Mouse (Mus musculus) gastrocnemius, adult 18-20 months (tissue): ENCODE measurements around the gene Rps15a. TPM values are rescaled to one million over a fixed set of nuclear protein-coding genes. Genes with fewer than 3 reads are reported as not detected.

ENCODE experiments used
- DNase-seq: peaks from one replicate; pipeline ENCODE4 v3.0.0; 2021; ENCODE audit warnings: low spot score
- total RNA-seq, 2 experiments: library from RNA; stranded (reverse); gene quantifications; 2 replicates each; pipeline ENCODE4 v1.2.3; 2021

Rps15a gene
- total RNA-seq, 2 experiments from 2014 or later, result 395 to 447 TPM

- no peak for DNase-seq
Observed at GRCm38 (mm10) chr7:118116787-118117538, 975 bp upstream of the Rps15a start.

DNA sequence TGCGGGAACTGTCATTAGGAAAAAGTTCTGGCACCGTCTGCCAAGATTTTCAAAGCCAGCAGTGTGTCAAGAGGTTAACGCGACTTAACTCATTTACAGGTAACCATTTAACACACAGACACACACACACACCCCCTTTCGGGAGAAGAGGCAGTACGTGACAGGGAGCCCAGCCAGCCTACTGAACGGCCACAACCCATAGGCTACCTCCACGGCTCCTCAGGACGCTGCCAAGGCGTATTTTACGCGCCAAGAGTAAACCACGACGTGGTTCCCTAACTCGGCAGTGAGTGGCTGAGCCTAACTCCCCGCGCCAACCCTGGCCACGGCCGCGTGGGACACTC, 483 bp downstream of the Rps15a start:
- no peak for DNase-seq

- no peak for DNase-seq
Observed at GRCm38 (mm10) chr7:118113541-118114297, 2.3 kb downstream of the Rps15a start.

DNA sequence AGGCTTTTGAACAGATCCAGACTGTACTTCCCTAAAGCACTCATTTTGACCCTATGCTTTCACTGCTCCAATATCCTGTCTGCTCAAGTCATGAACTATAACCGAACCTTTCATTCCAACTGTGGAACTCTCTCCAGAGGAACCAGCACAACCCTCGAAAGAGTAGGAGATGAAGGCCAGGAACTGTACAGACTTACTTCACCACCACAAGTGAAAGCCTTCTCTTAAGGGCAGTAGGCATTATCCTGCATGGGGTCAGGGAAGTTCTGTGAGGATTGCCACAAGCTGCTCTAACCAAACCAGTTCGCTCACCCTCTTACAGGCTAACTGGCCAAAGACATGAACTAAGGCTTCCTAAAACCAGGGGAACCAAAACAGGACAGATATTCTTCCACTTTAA, 4.9 kb downstream of the Rps15a start:
- no peak for DNase-seq

DNA sequence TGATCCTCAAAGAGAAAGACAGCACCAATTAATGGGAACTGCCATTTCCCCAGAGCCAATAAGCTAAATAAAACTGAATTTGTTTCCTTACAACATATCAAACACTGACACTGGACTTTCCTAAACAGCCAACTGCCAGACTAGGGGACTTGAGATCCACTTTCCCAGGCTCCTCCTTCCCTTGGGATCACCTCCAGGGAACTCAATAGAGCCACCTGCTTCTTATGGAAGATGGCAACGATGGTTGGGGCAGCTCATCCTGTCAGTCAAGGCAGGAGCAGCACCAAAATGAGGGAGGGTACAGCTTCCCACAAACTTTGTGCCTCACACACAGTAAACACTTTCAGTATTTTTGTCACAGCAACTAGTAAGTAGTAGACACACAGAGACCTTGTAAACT, 8.3 kb downstream of the Rps15a start:
- DNase-seq, result no peak

DNA sequence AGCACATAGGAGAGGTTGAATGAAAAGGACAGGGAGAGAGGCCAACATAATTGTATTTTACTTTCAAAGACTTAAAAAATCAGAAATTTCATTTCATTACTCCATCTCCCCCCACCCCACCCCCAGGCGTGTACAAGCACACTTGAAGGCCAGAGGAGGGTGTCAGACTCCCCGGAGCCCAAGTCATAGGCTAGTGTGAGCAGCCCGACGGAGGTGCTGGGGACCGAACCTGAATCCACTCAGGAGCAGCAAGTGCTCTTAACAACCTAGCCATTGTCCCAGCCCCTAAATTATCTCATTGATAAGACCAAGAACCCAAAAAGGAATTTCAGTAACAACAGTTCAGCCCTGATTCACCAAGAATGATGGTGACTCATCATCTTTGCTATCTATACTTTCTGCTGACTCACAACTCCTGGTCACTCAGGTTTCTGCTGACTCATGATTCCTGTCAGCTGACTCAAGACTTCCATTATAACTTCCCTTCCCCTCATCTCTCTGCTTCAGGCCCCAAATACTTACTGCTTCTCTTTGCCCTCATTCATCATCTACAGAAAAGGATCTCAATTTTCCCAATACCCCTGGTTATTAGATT, 11.4 kb downstream of the Rps15a start:
- no peak for DNase-seq

GRCm38 (mm10) chr7:118103462-118104379, 12.3 kb downstream of the Rps15a start:
- DNase-seq, result no peak

GRCm38 (mm10) chr7:118102678-118103461, 13.1 kb downstream of the Rps15a start:
- DNase-seq, result no peak

GRCm38 (mm10) chr7:118102231-118102630, 13.8 kb downstream of the Rps15a start:
- peak; percentile 28 for DNase-seq

DNA sequence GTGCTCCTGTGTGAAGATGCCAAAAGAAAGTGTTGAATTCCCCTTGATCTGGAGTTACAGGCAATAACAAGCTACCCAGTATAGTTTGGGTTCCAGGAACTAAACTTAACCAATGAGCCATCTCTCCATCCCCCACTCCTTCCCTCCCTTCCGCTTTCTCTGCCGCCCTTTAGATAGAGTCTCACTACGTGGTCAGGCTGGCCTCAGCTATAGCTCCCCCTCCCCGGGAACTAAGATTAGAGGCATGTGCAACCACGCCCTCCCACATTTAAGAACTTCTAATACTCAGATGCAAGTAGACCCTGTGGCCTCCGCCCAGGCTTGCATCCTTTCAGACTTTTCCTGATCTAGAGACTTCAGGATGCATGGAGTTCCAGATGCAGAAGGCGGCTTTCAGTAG, 18.4 kb downstream of the Rps15a start:
- DNase-seq, result no peak

GRCm38 (mm10) chr7:118079987-118080386, 36.0 kb downstream of the Rps15a start:
- no peak for DNase-seq

GRCm38 (mm10) chr7:118079097-118079496, 36.9 kb downstream of the Rps15a start:
- DNase-seq, result no peak

DNA sequence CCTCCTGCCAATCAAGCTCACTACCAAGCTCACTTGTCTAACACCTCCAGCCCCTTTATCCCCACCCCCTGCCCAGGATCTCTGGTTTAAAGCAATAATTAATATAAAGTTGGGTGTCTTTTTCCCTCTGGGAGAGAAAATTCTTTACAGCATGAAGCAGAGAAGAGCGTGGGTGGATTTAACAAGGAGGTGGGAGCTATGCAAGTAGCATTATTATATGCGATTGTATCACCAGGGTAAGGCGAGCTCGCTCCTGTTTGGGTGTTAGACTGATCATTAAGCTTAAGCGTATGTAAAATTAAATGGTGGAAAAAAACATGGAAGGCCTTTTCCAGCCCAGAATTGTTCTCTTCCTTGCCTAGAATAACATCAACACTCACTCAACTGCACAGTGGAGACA, 48.7 kb downstream of the Rps15a start:
- DNase-seq, result no peak

DNA sequence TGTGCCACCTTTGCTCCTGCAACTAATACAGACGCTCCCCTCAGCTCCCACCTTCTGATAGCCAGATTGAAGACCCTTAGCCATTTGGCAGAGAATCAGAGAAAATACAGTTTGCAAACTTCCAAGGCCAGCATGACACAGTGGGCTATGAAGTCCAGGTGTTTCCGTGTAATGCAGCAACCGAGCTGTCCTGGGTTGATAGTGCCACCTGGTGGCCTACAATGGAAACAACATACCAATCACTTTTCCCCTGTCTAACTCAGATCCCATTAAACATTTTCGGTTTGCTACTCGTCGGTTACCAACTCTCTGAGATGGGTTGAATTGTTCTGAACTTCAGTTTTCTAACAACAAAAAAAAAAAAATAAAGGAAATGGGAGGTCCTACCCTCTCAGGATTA, 59.7 kb downstream of the Rps15a start:
- DNase-seq, result no peak

Other genes with a start within 250 kb of the Rps15a start
- 1 to 10 TPM; 7.2 to 8.2 TPM for gene Arl6ip1, start 13.5 kb upstream of the Rps15a start, total RNA-seq
- gene Smg1, start 127.5 kb upstream of the Rps15a start, total RNA-seq, result 10 to 100 TPM; 19.5 to 23.6 TPM